Mouse (Mus musculus) forebrain, embryonic 10.5 days (tissue): ENCODE data around the gene Slc25a33. TPM values are rescaled to one million over a fixed set of nuclear protein-coding genes. Genes with fewer than 3 reads are reported as not detected.

Source experiments
- DNase-seq: peaks from one replicate; pipeline ENCODE4 v3.0.0-alpha.2; 2017; ENCODE audit warnings: low spot score; ENCODE audit errors: extremely low spot score
- H3K27ac ChIP-seq: fragments of 300-500 bp; sonication (generic); 2 replicates; pipeline ENCODE4 v1.5.1; 2016; ENCODE audit warnings: mild to moderate bottlenecking
- H3K27me3 ChIP-seq: fragments of 300-500 bp; sonication (generic); 2 replicates; pipeline ENCODE4 v1.6.1; 2016; ENCODE audit warnings: mild to moderate bottlenecking; ENCODE audit not compliant: poor library complexity, severe bottlenecking
- H3K36me3 ChIP-seq: fragments of 300-500 bp; sonication (generic); replicated peaks from 2 replicates; pipeline ENCODE4 v1.6.1; 2016; ENCODE audit warnings: mild to moderate bottlenecking, moderate library complexity
- H3K4me1 ChIP-seq: fragments of 300-500 bp; sonication (generic); 2 replicates; pipeline ENCODE4 v1.6.1; 2016
- H3K4me3 ChIP-seq: fragments of 300-500 bp; sonication (generic); 2 replicates; pipeline ENCODE4 v1.5.1; 2016; ENCODE audit warnings: mild to moderate bottlenecking, moderate library complexity
- H3K9me3 ChIP-seq: fragments of 300-500 bp; sonication (generic); 2 replicates; pipeline ENCODE4 v1.6.1; 2016; ENCODE audit warnings: mild to moderate bottlenecking, moderate library complexity
- WGBS: fragments of 180-500 bp; shearing (Covaris S2); methylation state at CpG from one replicate; pipeline ENCODE4 v1.1.7; 2016; 5-methylcytosine and 5-hydroxymethylcytosine counted together
- polyA plus RNA-seq: library from polyadenylated mRNA; unstranded; fragments of >200 nt; fragmentation: Nextera tagmentation; extraction: Ambion mirVana; gene quantifications from 2 replicates; pipeline ENCODE4 v1.2.1, GENCODE M21; 2016

Slc25a33 gene
- polyA plus RNA-seq, 1 experiment from 2014 or later = 13.4 TPM

GRCm38 (mm10) chr4:149791470-149791869 is 17.4 kb upstream of the Slc25a33 start:
- Histone ChIP-seq H3K4me3 (no peak overlapping the region), H3K9me3 (no peaks in the 10 kb centered on the region), H3K27me3 (peaks cover 4% of the 10 kb centered on the region; the same call in 1 of the 2 replicates), H3K4me1 (peaks cover 30% of the 10 kb centered on the region), H3K36me3 (no peaks in the 10 kb centered on the region), H3K27ac (no peak overlapping the region)
- WGBS = 89% methylated on average over 4 of the region's 4 CpGs
- DNase-seq = no peak

GRCm38 (mm10) chr4:149790969-149791368 is 16.9 kb upstream of the Slc25a33 start:
- 92% methylated on average over 2 of the region's 2 CpGs for WGBS
- Histone ChIP-seq H3K4me3 (no peak overlapping the region), H3K4me1 (peaks cover 30% of the 10 kb centered on the region), H3K27me3 (no peaks in the 10 kb centered on the region; the same call in 1 of the 2 replicates), H3K9me3 (no peaks in the 10 kb centered on the region), H3K27ac (no peak overlapping the region), H3K36me3 (no peaks in the 10 kb centered on the region)
- DNase-seq = no peak

GRCm38 (mm10) chr4:149790546-149790945 is 16.5 kb upstream of the Slc25a33 start:
- DNase-seq = no peak
- Histone ChIP-seq H3K27me3 (no peaks in the 10 kb centered on the region; the same call in 1 of the 2 replicates), H3K27ac (no peak overlapping the region), H3K9me3 (no peaks in the 10 kb centered on the region), H3K4me3 (no peak overlapping the region), H3K36me3 (no peaks in the 10 kb centered on the region), H3K4me1 (peaks cover 30% of the 10 kb centered on the region)
- WGBS = 74% methylated on average over 4 of the region's 4 CpGs

GRCm38 (mm10) chr4:149789421-149790194 is 15.5 kb upstream of the Slc25a33 start:
- Histone ChIP-seq H3K9me3 (no peaks in the 10 kb centered on the region), H3K4me3 (no peak overlapping the region), H3K27ac (no peak overlapping the region), H3K27me3 (no peaks in the 10 kb centered on the region; the same call in 1 of the 2 replicates), H3K36me3 (no peaks in the 10 kb centered on the region), H3K4me1 (peaks cover 30% of the 10 kb centered on the region)
- WGBS = 87% methylated on average over 13 of the region's 13 CpGs
- DNase-seq = no peak

GRCm38 (mm10) chr4:149784901-149785300 is 10.8 kb upstream of the Slc25a33 start:
- Histone ChIP-seq H3K27ac (no peak overlapping the region), H3K4me3 (no peak overlapping the region), H3K9me3 (no peaks in the 10 kb centered on the region; the same call in 1 of the 2 replicates), H3K4me1 (peaks cover 8% of the 10 kb centered on the region), H3K27me3 (peaks cover 2% of the 10 kb centered on the region; the same call in 1 of the 2 replicates), H3K36me3 (no peaks in the 10 kb centered on the region)
- 84% methylated on average over 5 of the region's 5 CpGs for WGBS
- no peak for DNase-seq

- no peak for DNase-seq
- Histone ChIP-seq H3K36me3 (no peaks in the 10 kb centered on the region), H3K27ac (no peak overlapping the region), H3K9me3 (no peaks in the 10 kb centered on the region; the same call in 1 of the 2 replicates), H3K4me3 (no peak overlapping the region), H3K27me3 (peaks cover 7% of the 10 kb centered on the region), H3K4me1 (peaks cover 2% of the 10 kb centered on the region)
- 91% methylated on average over 9 of the region's 9 CpGs for WGBS
These were observed 10.3 kb upstream of the Slc25a33 start for GRCm38 (mm10) chr4:149784371-149784770.

- no peaks in the 10 kb centered on the region for H3K36me3 ChIP-seq
- WGBS = 75% methylated on average over 8 of the region's 8 CpGs
- H3K27me3 ChIP-seq = peaks cover 19% of the 10 kb centered on the region
- H3K4me1 ChIP-seq = no peaks in the 10 kb centered on the region
- H3K27ac ChIP-seq = no peak overlapping the region
- no peak for DNase-seq
- no peak overlapping the region for H3K4me3 ChIP-seq
- no peaks in the 10 kb centered on the region; the same call in 1 of the 2 replicates for H3K9me3 ChIP-seq
These were observed 8.9 kb upstream of the Slc25a33 start for GRCm38 (mm10) chr4:149782975-149783374.

- Histone ChIP-seq H3K27ac (no peak overlapping the region), H3K9me3 (no peaks in the 10 kb centered on the region; the same call in 1 of the 2 replicates), H3K4me1 (no peaks in the 10 kb centered on the region), H3K4me3 (no peak overlapping the region), H3K27me3 (peaks cover 40% of the 10 kb centered on the region), H3K36me3 (no peaks in the 10 kb centered on the region)
- 90% methylated on average over 13 of the region's 13 CpGs for WGBS
- DNase-seq = no peak
These were observed 6.7 kb upstream of the Slc25a33 start for GRCm38 (mm10) chr4:149780565-149781356.

GRCm38 (mm10) chr4:149779966-149780365 is 5.9 kb upstream of the Slc25a33 start:
- Histone ChIP-seq H3K27me3 (peaks cover 48% of the 10 kb centered on the region), H3K4me3 (no peak overlapping the region), H3K27ac (no peak overlapping the region), H3K9me3 (no peaks in the 10 kb centered on the region; the same call in 1 of the 2 replicates), H3K4me1 (no peaks in the 10 kb centered on the region), H3K36me3 (no peaks in the 10 kb centered on the region)
- no peak for DNase-seq
- WGBS = 88% methylated on average over 9 of the region's 9 CpGs

GRCm38 (mm10) chr4:149777126-149777525 is 3.0 kb upstream of the Slc25a33 start:
- Histone ChIP-seq H3K9me3 (no peaks in the 10 kb centered on the region; the same call in 1 of the 2 replicates), H3K36me3 (no peaks in the 10 kb centered on the region), H3K4me3 (no peak overlapping the region), H3K27me3 (peaks cover 63% of the 10 kb centered on the region), H3K4me1 (peaks cover 26% of the 10 kb centered on the region), H3K27ac (no peak overlapping the region)
- 84% methylated on average over 9 of the region's 9 CpGs for WGBS
- no peak for DNase-seq

- H3K4me1 ChIP-seq = peaks cover 29% of the 10 kb centered on the region
- no peak for DNase-seq
- WGBS = 44% methylated on average over 8 of the region's 8 CpGs
- no peaks in the 10 kb centered on the region for H3K9me3 ChIP-seq
- H3K27ac ChIP-seq = no peak overlapping the region
- no peaks in the 10 kb centered on the region for H3K36me3 ChIP-seq
- H3K27me3 ChIP-seq = peaks cover 72% of the 10 kb centered on the region
- no peak overlapping the region for H3K4me3 ChIP-seq
These were observed 1.8 kb upstream of the Slc25a33 start for GRCm38 (mm10) chr4:149775760-149776362.

- Histone ChIP-seq H3K4me1 (peaks cover 29% of the 10 kb centered on the region), H3K4me3 (no peak overlapping the region), H3K9me3 (no peaks in the 10 kb centered on the region), H3K36me3 (no peaks in the 10 kb centered on the region), H3K27ac (no peak overlapping the region), H3K27me3 (peaks cover 77% of the 10 kb centered on the region)
- no peak for DNase-seq
- WGBS = 83% methylated on average over 7 of the region's 7 CpGs
These were observed 1.3 kb upstream of the Slc25a33 start for GRCm38 (mm10) chr4:149775330-149775729.
